Mouse (Mus musculus) gastrocnemius, postnatal 10 days (tissue): ENCODE data around the gene Zc3h12c. TPM values are rescaled to one million over a fixed set of nuclear protein-coding genes. Genes with fewer than 3 reads are reported as not detected.

Experiments used
- DNase-seq: peaks from one replicate; pipeline ENCODE4 v3.0.0; 2021; ENCODE audit warnings: mixed read lengths
- total RNA-seq, 2 experiments: library from RNA; stranded (reverse); gene quantifications; 2 replicates each; pipeline ENCODE4 v1.2.3; 2021

The Zc3h12c gene
- total RNA-seq, 2 experiments from 2014 or later: 7.2 to 8.6 TPM

DNA sequence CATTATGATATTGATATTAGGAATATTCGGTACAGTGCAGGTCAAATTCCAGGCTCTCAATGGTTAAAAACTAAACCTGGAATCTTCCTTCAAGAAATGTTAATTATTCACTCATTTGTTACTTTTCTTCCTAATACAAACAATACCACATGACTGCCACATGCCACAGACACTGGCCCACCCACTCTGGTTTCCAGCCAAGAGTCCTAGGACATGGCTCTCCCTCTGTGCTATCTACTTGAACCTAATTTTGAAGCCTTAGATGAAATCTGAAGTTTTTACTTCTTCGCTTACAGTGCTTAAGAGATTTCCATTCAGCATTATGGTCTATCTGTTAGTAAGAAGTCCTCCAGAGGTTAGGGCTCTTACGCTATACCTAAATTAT, 2.7 kb downstream of the Zc3h12c start:
- DNase-seq: no peak

- no peak for DNase-seq
Observed at GRCm38 (mm10) chr9:52165076-52165705, 3.2 kb downstream of the Zc3h12c start.

DNA sequence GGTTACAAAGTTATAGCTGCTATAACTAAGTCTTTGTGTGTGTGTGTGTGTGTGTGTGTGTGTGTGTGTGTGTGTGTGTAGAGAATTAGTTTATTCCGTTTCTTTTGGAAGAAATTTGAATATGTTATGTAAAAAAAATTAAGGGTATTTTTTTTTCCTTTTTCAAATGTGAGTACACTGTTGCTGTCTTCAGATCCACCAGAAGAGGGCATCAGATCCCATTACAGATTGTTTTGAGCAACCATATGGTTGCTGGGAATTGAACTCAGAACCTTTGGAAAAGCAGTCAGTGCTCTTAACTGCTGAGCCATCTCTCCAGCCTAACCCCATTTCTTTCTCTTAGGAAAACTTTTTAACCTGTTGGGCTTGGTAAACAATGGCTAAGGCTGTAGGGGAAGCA, 7.9 kb downstream of the Zc3h12c start:
- no peak for DNase-seq

GRCm38 (mm10) chr9:52158561-52158960, 9.8 kb downstream of the Zc3h12c start:
- DNase-seq: no peak

DNA sequence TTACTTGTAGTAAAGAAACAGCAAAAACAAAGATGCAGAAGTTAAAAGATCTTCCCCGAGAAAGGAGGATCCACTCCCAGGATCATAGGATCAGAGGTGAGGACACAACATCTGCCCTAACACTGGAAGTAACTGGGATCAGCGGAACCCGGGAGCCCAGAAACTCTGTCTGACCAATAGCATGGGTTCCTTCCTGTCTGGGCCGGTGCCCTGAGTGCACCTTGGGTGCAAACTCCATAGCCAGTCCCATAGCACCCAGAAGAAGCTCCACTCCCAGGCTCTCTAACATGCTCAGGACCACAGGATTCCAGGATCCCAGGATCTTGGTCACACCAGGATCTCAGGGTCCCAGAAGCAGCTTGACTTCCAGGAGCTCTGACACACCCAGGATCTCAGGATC, 13.0 kb downstream of the Zc3h12c start:
- no peak for DNase-seq

DNA sequence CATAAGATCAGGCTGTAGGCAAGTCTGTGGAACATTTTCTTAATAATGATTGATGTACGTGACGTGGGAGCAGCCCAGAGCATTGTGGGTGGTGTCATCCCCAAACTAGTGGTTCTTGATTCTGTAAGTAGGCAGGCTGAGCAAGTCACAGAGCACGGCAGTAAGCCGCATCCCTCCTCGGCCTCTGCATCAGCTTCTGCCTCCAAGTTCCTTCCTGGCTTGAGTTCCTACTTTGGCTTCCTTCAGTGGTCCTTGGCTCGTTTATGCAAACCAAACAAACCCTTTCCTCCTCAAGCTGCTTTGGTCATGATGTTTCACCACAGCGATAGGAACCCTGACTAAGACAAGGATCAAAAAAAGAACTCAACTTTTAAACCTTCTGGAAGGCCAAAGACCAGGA, 14.1 kb downstream of the Zc3h12c start:
- no peak for DNase-seq

DNA sequence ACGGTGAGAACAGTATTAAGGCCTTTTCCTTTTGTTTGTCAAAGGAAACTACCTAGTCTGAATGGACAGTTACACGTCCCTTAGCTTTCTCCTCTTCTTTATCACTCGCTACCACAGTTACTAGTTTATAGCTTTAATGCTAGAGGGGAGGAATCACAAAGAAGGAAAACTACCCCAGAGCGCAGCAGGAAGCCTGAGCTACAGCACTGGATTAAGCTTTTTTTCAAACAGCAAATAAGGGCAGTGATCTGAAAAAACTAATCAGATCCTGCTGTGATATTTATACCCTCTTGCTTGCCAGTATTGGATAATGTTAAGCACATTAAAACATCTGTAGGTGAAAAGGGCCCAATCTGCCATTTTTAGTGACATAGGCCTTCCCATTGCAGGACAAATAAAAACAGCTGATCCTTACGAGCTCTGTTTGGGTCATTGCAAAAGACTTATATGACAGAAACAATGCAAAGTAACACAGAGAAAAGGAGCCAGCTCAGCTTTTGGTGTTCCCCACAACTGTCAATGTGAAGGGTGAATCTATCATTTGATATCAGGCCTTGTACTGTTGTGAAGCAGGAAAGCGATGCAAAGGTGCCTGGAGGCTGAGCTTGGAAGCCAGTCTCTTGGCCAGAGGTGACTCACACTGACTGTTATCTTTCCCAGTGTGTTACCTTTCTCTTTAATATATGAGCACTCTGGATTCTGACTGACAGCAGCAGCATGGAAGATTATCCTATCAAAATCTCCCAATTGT, 16.1 kb downstream of the Zc3h12c start:
- DNase-seq: no peak

DNA sequence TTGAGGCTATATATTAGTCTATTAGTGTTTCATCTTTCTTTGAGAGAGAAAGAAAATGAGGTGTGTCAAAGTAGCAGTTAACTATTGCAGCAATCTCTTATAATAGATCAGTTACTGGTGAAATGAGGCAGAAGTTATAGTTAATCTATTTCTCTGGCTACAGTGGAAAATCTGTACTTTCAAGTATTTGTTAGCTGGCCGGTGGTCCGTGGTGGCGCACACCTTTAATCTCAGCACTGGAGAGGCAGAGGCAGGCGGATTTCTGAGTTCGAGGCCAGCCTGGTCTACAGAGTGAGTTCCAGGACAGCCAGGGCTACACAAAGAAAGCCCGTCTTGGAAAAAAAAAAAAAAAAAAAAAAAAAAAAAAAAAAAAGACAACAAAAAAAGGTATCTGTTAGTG, 18.6 kb downstream of the Zc3h12c start:
- DNase-seq: no peak

DNA sequence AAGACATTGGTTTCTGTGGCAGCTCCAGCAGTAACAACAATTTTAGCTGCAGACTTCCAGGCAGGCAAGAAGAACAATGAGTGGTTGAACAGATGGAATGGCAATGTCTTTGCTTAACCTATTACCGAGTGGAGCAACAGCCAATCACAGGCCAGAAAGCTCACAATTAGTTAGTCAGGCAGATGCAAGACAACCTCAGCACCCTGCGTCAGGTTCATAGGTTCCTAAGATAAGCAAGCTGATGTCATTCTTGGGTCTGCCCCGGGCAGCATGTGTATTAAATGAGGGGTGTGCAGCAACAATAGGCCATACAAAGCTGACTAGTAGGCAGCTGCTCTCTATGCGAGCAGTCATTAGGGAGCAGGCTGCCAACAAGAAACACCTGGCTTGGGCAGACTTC, 19.1 kb downstream of the Zc3h12c start:
- DNase-seq: no peak

DNA sequence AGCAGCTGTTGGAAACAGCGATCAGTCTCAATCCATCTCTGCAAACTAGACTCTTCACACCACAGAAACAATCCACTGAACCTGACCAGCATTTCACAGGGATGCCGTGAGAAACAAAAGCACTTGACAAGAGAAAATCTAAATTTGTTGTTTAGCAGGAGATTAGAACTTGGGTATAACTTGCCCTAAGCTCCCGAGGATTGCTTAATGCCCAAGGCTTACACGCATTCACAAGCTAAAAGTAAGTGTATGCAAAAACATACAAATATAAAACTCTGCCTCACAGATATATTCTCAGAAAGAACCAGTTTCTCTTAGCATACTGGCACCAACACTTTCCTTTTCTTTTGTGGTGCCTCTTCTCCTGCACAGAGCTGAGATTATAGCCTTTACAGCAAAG, 19.5 kb downstream of the Zc3h12c start:
- no peak for DNase-seq

DNA sequence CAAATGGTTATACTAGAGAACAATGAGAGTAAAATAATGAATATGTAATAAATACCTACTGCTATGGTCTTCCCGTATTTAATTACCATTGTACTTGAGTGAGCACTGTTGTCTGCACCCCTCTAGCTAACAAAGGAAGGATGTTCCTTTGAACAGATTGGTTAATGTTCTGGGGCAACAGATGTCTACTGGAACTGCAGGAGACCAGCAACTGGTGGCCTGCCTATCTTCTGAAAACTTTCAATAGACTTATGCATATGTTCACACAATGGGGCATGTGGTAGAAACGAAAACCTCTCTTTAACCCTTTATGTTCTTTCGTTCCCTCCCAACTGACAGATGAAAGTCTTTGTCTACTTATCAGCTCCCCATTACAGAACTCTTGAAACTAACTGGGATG, 20.1 kb downstream of the Zc3h12c start:
- DNase-seq: no peak

- no peak for DNase-seq
Observed at GRCm38 (mm10) chr9:52146241-52146640, 22.1 kb downstream of the Zc3h12c start.

GRCm38 (mm10) chr9:52132771-52133170, 35.6 kb downstream of the Zc3h12c start:
- no peak for DNase-seq

DNA sequence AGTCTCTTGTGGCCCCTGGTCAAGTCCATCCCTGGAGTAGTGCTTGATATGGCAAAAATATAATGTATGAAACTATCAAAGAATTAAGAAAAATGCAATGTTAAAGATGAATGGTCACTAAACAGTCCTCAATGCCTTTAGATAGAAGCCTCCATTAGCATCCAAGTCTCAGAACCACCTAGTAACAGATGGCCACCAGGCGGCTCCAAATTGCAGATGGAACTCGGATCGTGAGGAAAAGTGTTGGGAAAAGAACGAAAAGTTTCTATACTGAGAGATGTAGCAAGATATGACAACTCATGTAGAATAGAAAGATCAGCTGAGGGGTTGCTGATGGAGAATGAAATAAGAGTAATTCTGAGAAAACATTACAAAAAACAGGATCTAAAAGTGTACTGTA, 38.0 kb downstream of the Zc3h12c start:
- no peak for DNase-seq

DNA sequence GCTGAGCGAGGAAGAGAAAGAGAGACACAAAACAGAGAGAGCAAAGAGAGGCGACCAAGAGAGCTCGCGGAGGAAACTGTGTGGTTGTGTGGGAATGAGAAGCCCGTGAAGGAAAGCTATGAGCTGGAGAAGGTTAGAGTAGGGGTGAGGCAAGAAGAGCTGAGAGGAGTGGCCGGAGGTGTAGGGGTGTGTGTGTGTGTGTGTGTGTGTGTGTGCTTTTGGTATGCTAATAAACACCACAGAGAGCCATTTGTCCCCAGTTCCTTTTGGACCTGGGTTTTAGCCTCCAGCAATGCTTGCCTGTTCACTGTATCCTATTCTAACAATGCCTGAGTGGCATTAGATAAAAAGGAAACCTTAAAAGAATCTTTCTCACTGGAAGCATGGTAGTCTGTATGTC, 43.1 kb downstream of the Zc3h12c start:
- no peak for DNase-seq

GRCm38 (mm10) chr9:52119212-52119611, 49.2 kb downstream of the Zc3h12c start:
- no peak for DNase-seq

DNA sequence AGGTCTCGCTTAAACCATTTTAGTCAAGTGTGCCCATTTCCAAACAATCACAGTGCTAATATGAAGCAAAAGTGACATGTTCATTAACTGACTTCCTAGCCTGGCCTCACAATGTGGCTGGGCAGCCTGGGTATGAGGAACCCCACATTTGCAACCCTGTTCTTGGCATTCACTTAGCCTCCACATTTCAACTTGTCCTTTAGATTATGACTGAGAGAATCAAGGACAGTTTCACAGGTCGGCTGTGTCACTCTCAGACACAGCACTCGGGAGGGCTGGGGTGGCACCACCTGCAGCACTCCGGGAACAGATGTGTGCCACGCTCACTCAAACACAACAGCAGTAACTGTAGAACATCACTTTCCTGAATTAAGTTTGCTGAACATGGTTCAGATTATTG, 55.3 kb downstream of the Zc3h12c start:
- DNase-seq: no peak

- no peak for DNase-seq
Observed at GRCm38 (mm10) chr9:52110738-52111137, 57.6 kb downstream of the Zc3h12c start.

DNA sequence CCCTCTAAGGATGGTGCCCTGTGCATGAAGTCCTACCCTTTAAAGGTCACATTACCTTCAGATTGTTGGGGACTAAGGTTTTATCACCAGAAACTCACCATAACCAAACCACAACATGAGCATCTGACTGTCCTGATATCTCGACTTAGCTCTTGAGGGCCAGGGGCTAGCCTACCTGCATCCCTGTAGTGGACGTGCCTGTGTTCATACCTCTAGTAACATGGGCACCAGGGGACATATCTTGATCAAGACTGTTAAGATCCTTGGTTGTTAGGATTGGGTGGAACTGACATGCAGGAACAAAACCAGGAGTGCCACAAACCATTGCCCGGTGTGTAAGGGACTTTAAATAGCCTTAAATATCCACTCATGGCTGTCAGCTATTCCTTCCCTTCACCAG, 61.2 kb downstream of the Zc3h12c start:
- no peak for DNase-seq

DNA sequence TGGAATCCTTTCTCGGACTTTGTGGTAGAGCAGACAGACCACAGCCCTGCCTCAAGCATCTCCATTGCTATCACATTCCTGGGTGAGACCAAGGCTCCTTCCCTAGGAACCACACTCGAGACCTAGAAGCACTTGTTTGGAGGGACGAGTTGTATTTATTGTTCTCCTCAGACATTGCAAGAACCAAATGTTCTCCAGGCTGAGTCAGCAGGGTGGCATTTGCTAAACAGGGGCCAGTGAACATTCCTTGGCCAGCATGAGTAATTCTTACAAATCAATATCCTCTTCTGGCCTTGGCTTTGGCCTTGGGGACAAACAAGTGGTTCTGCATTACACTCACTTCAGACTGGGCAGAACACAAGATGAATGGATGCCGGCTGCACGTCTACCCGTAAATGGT, 62.9 kb downstream of the Zc3h12c start:
- DNase-seq: no peak

DNA sequence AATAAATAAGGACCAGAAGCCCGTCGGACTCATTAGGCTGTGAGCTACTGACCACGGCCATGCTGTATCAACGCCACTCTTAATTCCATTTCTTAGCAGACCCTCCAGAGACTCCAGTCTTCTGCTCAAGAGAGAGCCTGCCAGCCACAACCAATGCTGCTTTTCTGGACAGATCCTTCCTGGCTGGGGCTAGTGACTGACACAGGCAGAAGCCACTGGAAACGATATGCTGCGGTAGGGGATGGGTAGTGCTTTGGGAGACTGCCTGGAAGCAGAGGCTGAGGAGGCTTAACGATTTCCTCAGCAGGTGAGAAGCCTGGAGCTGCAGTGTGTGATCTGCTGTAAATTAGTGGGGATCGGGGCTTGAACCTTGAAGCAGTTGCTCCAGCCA, 64.2 kb downstream of the Zc3h12c start:
- no peak for DNase-seq

- no peak for DNase-seq
Observed at GRCm38 (mm10) chr9:52103448-52104224, 64.7 kb downstream of the Zc3h12c start.

- DNase-seq: no peak
Observed at GRCm38 (mm10) chr9:52102060-52102844, 66.1 kb downstream of the Zc3h12c start.
